Mouse (Mus musculus) kidney, embryonic 15.5 days (tissue): ENCODE data around the gene Golt1b. TPM values are rescaled to one million over a fixed set of nuclear protein-coding genes. Genes with fewer than 3 reads are reported as not detected.

Experiments
- polyA plus RNA-seq: library from polyadenylated mRNA; unstranded; fragments of >200 nt; fragmentation: Nextera tagmentation; extraction: Ambion mirVana; gene quantifications from 2 replicates; pipeline ENCODE4 v1.2.1, GENCODE M21; 2015

The Golt1b gene
- polyA plus RNA-seq, 1 experiment from 2014 or later = 103 TPM

Other genes with a start within 250 kb of the Golt1b start
- gene Slco1a6, start 178.7 kb upstream of the Golt1b start, polyA plus RNA-seq = 2.9 and 3.4 TPM in 2 replicates
- gene Iapp, start 88.8 kb upstream of the Golt1b start, polyA plus RNA-seq = 0.27 TPM in 1 of 2 replicates, not detected in the other
- gene Slco1a5, start 64.2 kb upstream of the Golt1b start, polyA plus RNA-seq = 0.06 and 0.12 TPM in 2 replicates
- gene Pyroxd1, start 41.6 kb upstream of the Golt1b start, polyA plus RNA-seq = 17.5 and 17.6 TPM in 2 replicates
- gene Recql, start 134 bp upstream of the Golt1b start, polyA plus RNA-seq = 22.6 and 28.9 TPM in 2 replicates
- 0.59 and 1.1 TPM in 2 replicates for gene Spx, start 26.2 kb downstream of the Golt1b start, polyA plus RNA-seq
- 0.23 and 1.3 TPM in 2 replicates for gene Gys2, start 85.9 kb downstream of the Golt1b start, polyA plus RNA-seq
- 697 and 713 TPM in 2 replicates for gene Ldhb, start 120.7 kb downstream of the Golt1b start, polyA plus RNA-seq
- gene Kcnj8, start 184.4 kb downstream of the Golt1b start, polyA plus RNA-seq = 24.4 and 26.8 TPM in 2 replicates